Mouse (Mus musculus) cerebellum, adult 2 months (tissue): ENCODE measurements around the gene Chst14.

Source experiments
- CTCF ChIP-seq: fragments of 200-500 bp; IDR thresholded peaks from 2 replicates; pipeline ENCODE4 v1.5.1; 2011; ENCODE audit warnings: low read depth, mild to moderate bottlenecking, control low read depth, low read length, moderate library complexity, borderline replicate concordance; ENCODE audit not compliant: insufficient read depth
- POLR2A ChIP-seq: fragments of 200-500 bp; IDR thresholded peaks from 2 replicates; pipeline ENCODE4 v1.6.1; 2011; ENCODE audit warnings: low read length, control low read depth, borderline replicate concordance; ENCODE audit not compliant: insufficient read depth

DNA sequence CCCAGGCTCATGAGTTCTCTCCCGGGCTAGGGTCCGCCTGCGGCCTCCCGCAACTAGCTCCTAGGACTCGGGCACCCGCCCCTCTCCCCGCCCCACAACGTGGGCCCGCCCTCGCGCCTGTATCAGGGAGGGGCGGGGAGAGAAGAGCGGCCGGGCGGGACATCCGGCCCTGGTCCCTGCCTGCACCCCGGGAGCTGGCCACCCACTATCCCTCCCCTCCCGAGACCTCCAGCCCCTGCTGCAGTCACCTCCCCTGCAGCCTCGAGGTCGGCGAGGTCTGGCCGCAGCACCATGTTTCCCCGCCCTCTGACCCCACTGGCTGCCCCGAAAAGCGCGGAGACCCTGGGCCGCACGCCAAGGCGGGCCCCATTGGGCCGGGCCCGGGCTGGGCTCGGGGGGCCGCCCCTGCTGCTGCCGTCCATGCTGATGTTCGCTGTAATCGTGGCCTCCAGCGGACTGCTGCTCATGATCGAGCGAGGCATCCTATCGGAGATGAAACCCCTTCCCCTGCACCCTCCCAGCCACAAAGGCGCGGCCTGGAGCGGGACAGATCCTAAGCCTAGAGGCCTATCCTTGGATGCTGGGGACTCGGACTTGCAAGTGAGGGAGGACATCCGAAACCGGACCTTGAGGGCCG, at the start of gene Chst14:
- TF ChIP-seq CTCF (no peak), POLR2A (peak; percentile 33; the same call in 1 of the 2 replicates)
